Mouse (Mus musculus): ENCODE results near the gene Gstm3. TPM values are rescaled to one million over a fixed set of nuclear protein-coding genes. Genes with fewer than 3 reads are reported as not detected.

Gstm3 gene
- not detected for polyA plus RNA-seq (2017; shearing (Covaris generic))

DNA sequence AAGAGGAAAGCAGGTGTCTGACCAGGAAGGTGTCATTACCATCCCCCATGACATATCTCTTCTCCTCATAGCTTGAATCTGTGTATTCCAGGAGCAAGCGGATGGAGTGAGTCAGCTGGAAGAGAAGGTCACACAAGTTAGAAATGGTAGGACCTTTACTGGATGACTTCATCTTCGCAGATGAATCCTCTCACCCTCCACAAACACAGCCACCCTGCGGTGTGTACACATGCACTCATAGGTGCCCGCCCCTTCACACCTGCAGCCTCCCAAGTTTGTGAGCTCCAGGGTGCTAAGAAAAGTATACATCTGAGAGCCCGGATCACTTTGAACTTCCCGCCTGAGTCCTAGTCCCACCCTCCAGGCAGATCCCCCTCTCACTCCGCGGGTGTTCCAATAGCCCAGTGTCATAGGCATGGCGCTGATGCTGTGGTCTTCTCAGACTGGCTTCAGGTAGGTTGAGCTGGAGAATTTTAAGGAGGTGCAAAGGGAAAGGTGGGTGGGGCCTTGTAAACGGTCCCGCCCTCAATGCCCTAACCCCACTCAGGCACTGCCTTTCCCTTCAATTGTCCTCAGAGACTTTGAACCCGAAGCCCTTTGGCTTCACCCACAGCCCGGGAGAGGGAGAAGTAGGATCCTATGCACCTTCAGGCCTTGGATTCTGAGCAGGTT, at the start of gene Gstm3:
Gstm3 (minus strand) TSS at position 560 of the 672 bp plus-strand sequence.

DNA sequence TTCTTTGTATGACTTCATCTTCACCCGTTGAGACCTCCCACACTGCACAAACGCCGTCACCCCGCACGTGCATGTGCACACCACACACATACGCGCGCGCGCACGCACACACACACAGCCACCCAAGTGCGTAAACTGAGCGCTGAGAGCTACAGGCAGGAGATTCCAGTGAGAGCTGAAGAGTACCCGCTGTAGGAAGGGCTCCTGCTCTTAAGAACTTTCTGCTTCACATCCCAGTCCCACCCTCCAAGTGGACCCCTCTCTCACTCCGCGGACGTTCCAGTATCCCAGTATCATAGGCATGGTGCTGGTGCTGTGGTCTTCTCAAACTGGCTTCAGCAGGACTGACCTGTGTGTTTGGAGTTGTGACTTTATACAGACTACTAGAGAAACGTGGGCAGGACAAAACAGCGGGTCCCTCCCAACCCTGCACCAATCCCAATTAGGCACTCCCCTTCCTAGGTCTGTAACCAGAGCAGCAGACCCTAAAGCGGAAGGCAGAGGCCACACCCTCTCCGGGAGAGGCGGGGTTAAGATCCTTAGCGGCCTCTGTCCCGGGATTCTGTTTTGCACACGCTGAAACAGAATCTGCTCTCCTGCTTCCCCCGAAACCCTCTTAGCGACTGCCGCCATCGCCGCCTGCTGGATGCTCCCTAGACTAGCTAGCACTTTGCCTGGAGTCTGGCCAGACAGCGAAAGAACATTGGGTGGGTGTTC, 48.5 kb upstream of the Gstm3 start, which contains the start of gene Gstm1:
Gstm1 (minus strand) TSS at position 501 of the 717 bp plus-strand sequence.

DNA sequence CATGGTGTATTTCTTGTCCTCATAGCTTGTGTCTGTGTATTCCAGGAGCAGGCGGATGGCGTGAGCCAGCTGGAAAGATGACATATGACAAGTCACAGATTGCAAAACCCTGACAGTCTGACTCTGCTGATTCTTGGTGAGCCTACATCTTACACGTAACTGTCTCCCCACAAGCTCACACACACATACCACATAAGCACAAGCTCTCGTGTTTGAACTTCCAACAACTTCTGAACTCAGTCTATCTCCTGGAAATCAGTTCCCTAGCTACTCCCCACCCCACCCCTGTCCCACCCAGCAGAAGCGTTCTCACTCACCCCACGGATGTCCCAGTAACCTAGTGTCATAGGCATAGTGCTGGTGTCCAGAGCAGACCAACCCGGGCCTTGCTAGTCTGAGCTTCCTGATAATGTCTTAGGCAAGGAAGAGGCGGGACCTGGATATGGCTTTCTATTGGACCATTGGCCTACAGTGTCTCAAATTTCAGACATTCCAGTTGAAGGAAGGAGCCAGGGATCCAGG, 17.0 kb upstream of the Gstm3 start, which contains the start of gene Gstm2:
Gstm2 (minus strand) TSS at position 413 of the 522 bp plus-strand sequence.

DNA sequence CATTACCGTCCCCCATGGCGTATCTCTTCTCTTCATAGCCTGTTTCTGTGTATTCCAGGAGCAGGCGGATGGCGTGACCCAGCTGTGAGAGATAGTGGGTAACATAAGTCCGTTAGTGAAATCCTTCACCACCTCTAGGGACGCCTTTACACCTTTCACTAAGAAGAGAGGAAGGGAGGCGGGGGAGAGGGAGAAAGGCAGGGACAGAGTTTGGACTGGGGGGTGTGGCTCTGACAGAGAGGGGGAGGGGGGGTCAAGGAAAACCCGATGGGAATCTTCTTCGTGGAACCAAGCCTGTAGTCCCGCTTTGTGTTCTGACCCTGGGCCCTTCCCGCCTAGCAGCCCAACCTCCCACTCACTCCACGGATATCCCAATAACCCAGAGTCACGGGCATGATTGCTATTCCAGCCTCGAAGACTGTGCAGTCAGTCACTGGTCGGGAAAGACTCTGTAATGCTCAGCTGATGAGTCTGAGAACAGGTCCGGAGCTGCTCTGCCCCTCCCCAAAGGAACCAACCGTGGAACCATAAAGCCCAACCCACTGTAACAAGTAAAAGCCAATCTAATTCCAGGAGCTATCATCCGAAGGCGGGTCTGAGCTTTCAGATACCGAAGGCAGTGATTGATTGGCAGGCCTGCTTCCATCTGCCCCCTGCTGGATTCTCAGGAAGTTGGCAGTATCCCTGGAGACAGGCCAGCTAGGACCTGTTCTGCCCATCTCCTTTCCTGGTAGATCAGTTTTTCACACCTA, 25.7 kb downstream of the Gstm3 start, which contains the start of gene Gstm6:
Gstm6 (minus strand) TSS at position 511 of the 752 bp plus-strand sequence.

DNA sequence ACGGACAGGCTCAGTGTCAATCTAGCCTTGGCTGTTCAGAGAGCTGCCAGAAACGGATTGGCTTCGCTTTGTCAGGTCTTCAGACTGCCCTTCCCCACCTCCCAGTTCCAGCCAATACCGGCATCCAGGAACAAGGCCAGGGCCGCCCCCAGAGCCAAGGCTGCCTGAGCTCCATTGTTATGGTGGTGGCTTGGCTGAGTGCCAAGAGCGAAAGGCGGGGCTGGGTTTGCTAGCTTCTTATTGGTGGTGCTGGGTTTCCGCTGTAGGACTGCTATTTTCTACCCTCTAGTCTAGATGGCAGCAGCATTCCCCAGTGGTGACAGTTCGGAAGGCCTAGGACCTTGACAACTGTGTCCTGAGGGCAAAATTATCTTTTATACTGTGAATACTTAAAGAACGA, 37.4 kb downstream of the Gstm3 start, which contains the start of gene Gstm7:
Gstm7 (minus strand) TSS at position 148 of the 400 bp plus-strand sequence.

Other genes starting within 250 kb of the Gstm3 start
- gene Csf1, start 208.8 kb downstream of the Gstm3 start, polyA plus RNA-seq (2017; shearing (Covaris generic)), result 13.3 TPM
- not detected for gene Eps8l3, start 92.1 kb downstream of the Gstm3 start, polyA plus RNA-seq (2017; shearing (Covaris generic))
- gene Gstm5, start 73.5 kb downstream of the Gstm3 start, polyA plus RNA-seq (2017; shearing (Covaris generic)), result not detected
- 2.1 TPM for gene Gstm7, start 37.5 kb downstream of the Gstm3 start, polyA plus RNA-seq (2017; shearing (Covaris generic))
- not detected for gene Gstm6, start 25.5 kb downstream of the Gstm3 start, polyA plus RNA-seq (2017; shearing (Covaris generic))
- not detected for gene Gstm2, start 17.2 kb upstream of the Gstm3 start, polyA plus RNA-seq (2017; shearing (Covaris generic))
- 4.6 TPM for gene Gstm1, start 48.7 kb upstream of the Gstm3 start, polyA plus RNA-seq (2017; shearing (Covaris generic))
- gene Gstm4, start 75.6 kb upstream of the Gstm3 start, polyA plus RNA-seq (2017; shearing (Covaris generic)), result 11.1 TPM
- gene Ampd2, start 117.4 kb upstream of the Gstm3 start, polyA plus RNA-seq (2017; shearing (Covaris generic)), result 50.0 TPM
- not detected for gene Gnat2, start 123.5 kb upstream of the Gstm3 start, polyA plus RNA-seq (2017; shearing (Covaris generic))
- 217 TPM for gene Gnai3, start 176.9 kb upstream of the Gstm3 start, polyA plus RNA-seq (2017; shearing (Covaris generic))
- not detected for gene Gpr61, start 185.6 kb upstream of the Gstm3 start, polyA plus RNA-seq (2017; shearing (Covaris generic))
- 0.21 TPM for gene Amigo1, start 217.1 kb upstream of the Gstm3 start, polyA plus RNA-seq (2017; shearing (Covaris generic))
- gene Cyb561d1, start 231.9 kb upstream of the Gstm3 start, polyA plus RNA-seq (2017; shearing (Covaris generic)), result 28.0 TPM
- gene Atxn7l2, start 241.7 kb upstream of the Gstm3 start, polyA plus RNA-seq (2017; shearing (Covaris generic)), result 9.5 TPM